Mouse (Mus musculus) liver, embryonic 13.5 days (tissue): ENCODE measurements around the gene 9930021J03Rik. TPM values are rescaled to one million over a fixed set of nuclear protein-coding genes. Genes with fewer than 3 reads are reported as not detected.

Experiments
- ATAC-seq: fragments of 200-750 bp; cut with Nextera tagmentation; 2 replicates; pipeline ENCODE4 v1.8.0; 2017; ENCODE audit warnings: low read depth, mild to moderate bottlenecking, moderate number of reproducible peaks, moderate library complexity
- DNase-seq: peaks from one replicate; pipeline ENCODE4 v3.0.0; 2022
- H3K27ac ChIP-seq: fragments of 300-500 bp; sonication (generic); 2 replicates; pipeline ENCODE4 v1.5.1; 2015; ENCODE audit warnings: moderate library complexity, mild to moderate bottlenecking, inconsistent platforms
- H3K27me3 ChIP-seq: fragments of 300-500 bp; sonication (generic); 2 replicates; pipeline ENCODE4 v1.6.1; 2015; ENCODE audit warnings: mild to moderate bottlenecking, inconsistent platforms
- H3K36me3 ChIP-seq: fragments of 300-500 bp; sonication (generic); 2 replicates; pipeline ENCODE4 v1.6.1; 2015; ENCODE audit warnings: mild to moderate bottlenecking, inconsistent platforms
- H3K4me1 ChIP-seq: fragments of 300-500 bp; sonication (generic); replicated peaks from 2 replicates; pipeline ENCODE4 v1.6.1; 2015; ENCODE audit warnings: inconsistent platforms
- H3K4me2 ChIP-seq: fragments of 300-500 bp; sonication (generic); 2 replicates; pipeline ENCODE4 v1.6.1; 2015; ENCODE audit warnings: inconsistent platforms, mild to moderate bottlenecking, moderate library complexity
- H3K4me3 ChIP-seq: fragments of 300-500 bp; sonication (generic); replicated peaks from 2 replicates; pipeline ENCODE4 v1.5.1; 2015; ENCODE audit warnings: mild to moderate bottlenecking, inconsistent platforms
- H3K9ac ChIP-seq: fragments of 300-500 bp; sonication (generic); 2 replicates; pipeline ENCODE4 v1.6.1; 2015; ENCODE audit warnings: mild to moderate bottlenecking, inconsistent platforms
- H3K9me3 ChIP-seq: fragments of 300-500 bp; sonication (generic); replicated peaks from 2 replicates; pipeline ENCODE4 v1.6.1; 2016; ENCODE audit warnings: inconsistent platforms
- WGBS: fragments of 180-500 bp; shearing (Covaris S2); methylation state at CpG from one replicate; pipeline ENCODE4 v1.1.7; 2015; ENCODE audit not compliant: insufficient replicate concordance; 5-methylcytosine and 5-hydroxymethylcytosine counted together
- polyA plus RNA-seq: library from polyadenylated mRNA; unstranded; fragments of >200 nt; fragmentation: Nextera tagmentation; extraction: Ambion mirVana; gene quantifications from 2 replicates; pipeline ENCODE4 v1.2.1, GENCODE M21; 2015

Gene 9930021J03Rik
- polyA plus RNA-seq, 1 experiment from 2014 or later, result 1.1 TPM

- Histone ChIP-seq H3K27me3 (no peaks in the 10 kb centered on the region), H3K4me2 (no peak overlapping the region), H3K4me3 (no peak overlapping the region), H3K36me3 (no peaks in the 10 kb centered on the region), H3K9me3 (no peaks in the 10 kb centered on the region), H3K4me1 (peaks cover 10% of the 10 kb centered on the region), H3K9ac (no peak overlapping the region), H3K27ac (no peak overlapping the region)
- 55% methylated on average over 5 of the region's 5 CpGs for WGBS
- DNase-seq, result no peak
- ATAC-seq, result no peak; the same call in 1 of the 2 replicates
These were observed 138.7 kb downstream of the 9930021J03Rik start for GRCm38 (mm10) chr19:29666965-29667594.

GRCm38 (mm10) chr19:29666164-29666563, 139.6 kb downstream of the 9930021J03Rik start:
- Histone ChIP-seq H3K9ac (no peak overlapping the region), H3K36me3 (no peaks in the 10 kb centered on the region), H3K9me3 (no peaks in the 10 kb centered on the region), H3K27ac (no peak overlapping the region), H3K4me1 (peaks cover 10% of the 10 kb centered on the region), H3K4me3 (no peak overlapping the region), H3K4me2 (no peak overlapping the region), H3K27me3 (no peaks in the 10 kb centered on the region)
- no peak for DNase-seq
- 43% methylated on average over 4 of the region's 4 CpGs for WGBS
- no peak for ATAC-seq

- WGBS, result 67% methylated on average over 5 of the region's 5 CpGs
- Histone ChIP-seq H3K27me3 (no peaks in the 10 kb centered on the region), H3K4me1 (peaks cover 10% of the 10 kb centered on the region), H3K9ac (no peak overlapping the region), H3K27ac (no peak overlapping the region), H3K4me3 (no peak overlapping the region), H3K4me2 (no peak overlapping the region), H3K9me3 (no peaks in the 10 kb centered on the region), H3K36me3 (no peaks in the 10 kb centered on the region)
- ATAC-seq (no peak), DNase-seq (no peak)
These were observed 140.9 kb downstream of the 9930021J03Rik start for GRCm38 (mm10) chr19:29664934-29665333.

Other genes with a start within 250 kb of the 9930021J03Rik start
- gene Ermp1, start 157.6 kb downstream of the 9930021J03Rik start, polyA plus RNA-seq, result 9.0 and 10.9 TPM in 2 replicates
- not detected in 2 replicates for gene Mlana, start 108.2 kb downstream of the 9930021J03Rik start, polyA plus RNA-seq
- 6.6 and 8.6 TPM in 2 replicates for gene Ranbp6, start 7.0 kb upstream of the 9930021J03Rik start, polyA plus RNA-seq
- 0.93 and 1.8 TPM in 2 replicates for gene Il33, start 119.1 kb upstream of the 9930021J03Rik start, polyA plus RNA-seq
- gene Trpd52l3, start 197.8 kb upstream of the 9930021J03Rik start, polyA plus RNA-seq, result not detected in 2 replicates
- 30.5 and 31.3 TPM in 2 replicates for gene Uhrf2, start 224.5 kb upstream of the 9930021J03Rik start, polyA plus RNA-seq